Mouse (Mus musculus): ENCODE measurements around the gene Kcnab3. TPM values are rescaled to one million over a fixed set of nuclear protein-coding genes. Genes with fewer than 3 reads are reported as not detected.

Kcnab3 gene
- polyA plus RNA-seq (2017; shearing (Covaris generic)) = 1.3 TPM

GRCm38 (mm10) chr11:69325628-69326407 lies at the start of gene Kcnab3:
TSS of gene Kcnab3 (plus strand) at chr11:69326258.

GRCm38 (mm10) chr11:69323667-69324111 lies 2.4 kb upstream of the Kcnab3 start, which contains the start of the genes Cntrob and Trappc1:
TSS of gene Cntrob (minus strand) at chr11:69323775.
TSS of gene Trappc1 (plus strand) at chr11:69323980.

GRCm38 (mm10) chr11:69340161-69341131 lies 14.4 kb downstream of the Kcnab3 start, which contains the start of gene Rnf227:
TSS of gene Rnf227 (plus strand) at chr11:69340461.

GRCm38 (mm10) chr11:69369215-69369989 lies 43.3 kb downstream of the Kcnab3 start, which contains the start of gene Chd3:
TSS of gene Chd3 (minus strand) at chr11:69369406.

Other genes starting within 250 kb of the Kcnab3 start
- gene Vamp2, start 237.8 kb upstream of the Kcnab3 start, polyA plus RNA-seq (2017; shearing (Covaris generic)) = 265 TPM
- gene Per1, start 231.0 kb upstream of the Kcnab3 start, polyA plus RNA-seq (2017; shearing (Covaris generic)) = 80.9 TPM
- gene Hes7, start 205.9 kb upstream of the Kcnab3 start, polyA plus RNA-seq (2017; shearing (Covaris generic)) = not detected
- not detected for gene 9130213A22Rik, start 203.7 kb upstream of the Kcnab3 start, polyA plus RNA-seq (2017; shearing (Covaris generic))
- gene Aloxe3, start 200.4 kb upstream of the Kcnab3 start, polyA plus RNA-seq (2017; shearing (Covaris generic)) = 0.07 TPM
- gene Alox12b, start 169.3 kb upstream of the Kcnab3 start, polyA plus RNA-seq (2017; shearing (Covaris generic)) = not detected
- 0.25 TPM for gene Alox8, start 128.4 kb upstream of the Kcnab3 start, polyA plus RNA-seq (2017; shearing (Covaris generic))
- gene Gucy2e, start 89.2 kb upstream of the Kcnab3 start, polyA plus RNA-seq (2017; shearing (Covaris generic)) = 0.04 TPM
- 7.7 TPM for gene Cntrob, start 2.5 kb upstream of the Kcnab3 start, polyA plus RNA-seq (2017; shearing (Covaris generic))
- gene Trappc1, start 2.3 kb upstream of the Kcnab3 start, polyA plus RNA-seq (2017; shearing (Covaris generic)) = 34.1 TPM
- 0.82 TPM for gene Rnf227, start 14.2 kb downstream of the Kcnab3 start, polyA plus RNA-seq (2017; shearing (Covaris generic))
- gene Chd3, start 43.1 kb downstream of the Kcnab3 start, polyA plus RNA-seq (2017; shearing (Covaris generic)) = 115 TPM
- 52.5 TPM for gene Naa38, start 69.2 kb downstream of the Kcnab3 start, polyA plus RNA-seq (2017; shearing (Covaris generic))
- gene Cyb5d1, start 69.4 kb downstream of the Kcnab3 start, polyA plus RNA-seq (2017; shearing (Covaris generic)) = 23.4 TPM
- 1.2 TPM for gene Tmem88, start 72.0 kb downstream of the Kcnab3 start, polyA plus RNA-seq (2017; shearing (Covaris generic))
- 16.0 TPM for gene Kdm6b, start 87.4 kb downstream of the Kcnab3 start, polyA plus RNA-seq (2017; shearing (Covaris generic))
- 0.02 TPM for gene Dnah2, start 222.9 kb downstream of the Kcnab3 start, polyA plus RNA-seq (2017; shearing (Covaris generic))
- 0.11 TPM for gene Efnb3, start 233.9 kb downstream of the Kcnab3 start, polyA plus RNA-seq (2017; shearing (Covaris generic))

Measured in naive thymus-derived CD4-positive, alpha-beta T cell, adult 5 months (primary cell).